ENCODE assay signal across 8 mouse cellular contexts in the genomic region with DNA sequence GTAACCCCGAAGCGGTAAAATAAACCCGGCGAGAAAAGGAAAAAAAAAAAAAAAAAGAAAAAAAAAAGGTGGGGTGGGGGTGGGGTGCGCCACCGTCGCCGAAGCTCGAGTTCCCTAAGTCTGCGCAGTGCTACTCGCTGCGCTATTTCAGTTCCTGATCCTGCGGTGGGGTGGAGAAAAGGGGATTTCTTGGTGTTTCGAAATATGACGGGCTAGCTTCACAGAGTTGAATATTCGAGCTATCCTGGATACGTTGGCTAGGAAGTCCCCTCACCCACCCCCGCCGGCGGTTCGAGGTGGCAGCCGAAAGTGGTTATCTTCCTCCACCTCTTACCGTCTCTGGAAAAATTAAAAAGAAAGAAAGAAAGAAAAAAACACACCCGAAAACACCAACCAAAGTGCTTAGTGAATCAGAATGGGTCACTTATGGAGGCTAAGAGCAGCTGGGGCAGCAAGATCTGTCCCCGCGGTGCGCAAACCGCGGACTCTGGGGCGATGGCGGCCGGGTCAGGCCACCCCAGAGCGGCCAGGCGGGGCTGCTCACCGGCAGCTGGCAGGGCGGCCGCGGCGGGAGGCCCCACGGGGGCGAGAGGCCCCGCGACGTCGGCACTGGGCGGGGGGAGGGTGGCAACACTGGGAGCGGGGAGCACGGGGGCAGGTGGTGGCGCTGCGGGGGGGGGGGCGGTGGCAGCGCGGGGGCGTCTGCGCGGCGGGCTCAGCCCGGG. TPM values are rescaled to one million over a fixed set of nuclear protein-coding genes. Genes with fewer than 3 reads are reported as not detected.
A peak's percentile ranks its signal among the peaks of the same experiment; 100 is the strongest.
DNase-seq lines count a peak whose midpoint lies in the region; ATAC-seq and TF ChIP-seq lines count a peak whose summit lies in the region.

No protein-coding gene starts in this region.

- H3K9ac ChIP-seq in forebrain, embryonic 11.5 days (ENCODE audit: low read length) = peak overlapping the region; percentile 93
- H3K9ac ChIP-seq in heart, embryonic 16.5 days (ENCODE audit: low read length) = peak overlapping the region; percentile 83
- H3K9ac ChIP-seq in liver, embryonic 15.5 days = peak overlapping the region; percentile 88
- H3K9ac ChIP-seq in neural tube, embryonic 11.5 days (ENCODE audit: low read length) = peak overlapping the region; percentile 93
- H3K9ac ChIP-seq in stomach, embryonic 16.5 days (ENCODE audit: low read length) = peak overlapping the region; percentile 93

- TF ChIP-seq POLR2A in bone marrow macrophage, adult 2 months (IDR thresholded peaks at IDR 0.05; ENCODE audit: borderline replicate concordance, low read depth, low read length) = no peak

- under 1% methylated on average over 45 of the region's 58 CpGs for whole genome bisulfite sequencing in forebrain, embryonic 11.5 days
- WGBS in heart, embryonic 16.5 days = under 1% methylated on average over 46 of the region's 58 CpGs
- under 1% methylated on average over 40 of the region's 58 CpGs for WGBS in liver, embryonic 15.5 days (ENCODE audit: insufficient replicate concordance)
- under 1% methylated on average over 41 of the region's 58 CpGs for WGBS in neural tube, embryonic 11.5 days
- under 1% methylated on average over 46 of the region's 58 CpGs for WGBS in stomach, embryonic 16.5 days

- peak overlapping the region; percentile 82 for H3K4me3 ChIP-seq in bone marrow macrophage, adult 2 months (ENCODE audit: insufficient read depth, low read length)
- H3K4me3 ChIP-seq in forebrain, embryonic 11.5 days (ENCODE audit: low read depth, low read length) = peak overlapping the region; percentile 91
- peak overlapping the region; percentile 81 for H3K4me3 ChIP-seq in heart, embryonic 16.5 days (ENCODE audit: low read length)
- H3K4me3 ChIP-seq in liver, embryonic 15.5 days (replicated peaks) = peak overlapping the region; percentile 81
- peak overlapping the region; percentile 96 for H3K4me3 ChIP-seq in neural tube, embryonic 11.5 days (ENCODE audit: low read depth, low read length)
- peak overlapping the region; percentile 95 for H3K4me3 ChIP-seq in stomach, embryonic 16.5 days (replicated peaks; ENCODE audit: low read length)

- H3K27me3 ChIP-seq in forebrain, embryonic 11.5 days (ENCODE audit: control insufficient read depth, insufficient read depth, low read length) = no peaks in the 10 kb centered on the region
- no peaks in the 10 kb centered on the region for H3K27me3 ChIP-seq in heart, embryonic 16.5 days (ENCODE audit: control insufficient read depth, insufficient read depth, low read length)
- H3K27me3 ChIP-seq in liver, embryonic 15.5 days = peaks cover 10% of the 10 kb centered on the region
- H3K27me3 ChIP-seq in neural tube, embryonic 11.5 days (ENCODE audit: control insufficient read depth, insufficient read depth, low read length) = no peaks in the 10 kb centered on the region
- no peaks in the 10 kb centered on the region for H3K27me3 ChIP-seq in stomach, embryonic 16.5 days (ENCODE audit: control insufficient read depth, insufficient read depth, low read length)

- peaks cover 50% of the 10 kb centered on the region for H3K4me1 ChIP-seq in bone marrow macrophage, adult 2 months (ENCODE audit: control insufficient read depth, insufficient read depth, low read length)
- H3K4me1 ChIP-seq in forebrain, embryonic 11.5 days (replicated peaks; ENCODE audit: control insufficient read depth, insufficient read depth, low read length) = peaks cover 3% of the 10 kb centered on the region; the same call in 1 of the 2 replicates
- peaks cover 19% of the 10 kb centered on the region for H3K4me1 ChIP-seq in heart, embryonic 16.5 days (ENCODE audit: control insufficient read depth, insufficient read depth, low read length)
- peaks cover 52% of the 10 kb centered on the region for H3K4me1 ChIP-seq in liver, embryonic 15.5 days (replicated peaks)
- peaks cover 20% of the 10 kb centered on the region for H3K4me1 ChIP-seq in neural tube, embryonic 11.5 days (ENCODE audit: control insufficient read depth, insufficient read depth, low read length)
- H3K4me1 ChIP-seq in stomach, embryonic 16.5 days (ENCODE audit: control insufficient read depth, insufficient read depth, low read length) = peaks cover 15% of the 10 kb centered on the region

- no peaks in the 10 kb centered on the region for H3K9me3 ChIP-seq in forebrain, embryonic 11.5 days (ENCODE audit: control insufficient read depth, low read length)
- H3K9me3 ChIP-seq in heart, embryonic 16.5 days (replicated peaks; ENCODE audit: control insufficient read depth, low read length) = no peaks in the 10 kb centered on the region
- H3K9me3 ChIP-seq in liver, embryonic 15.5 days (replicated peaks) = no peaks in the 10 kb centered on the region
- H3K9me3 ChIP-seq in neural tube, embryonic 11.5 days (ENCODE audit: control insufficient read depth, low read length) = no peaks in the 10 kb centered on the region
- no peaks in the 10 kb centered on the region for H3K9me3 ChIP-seq in stomach, embryonic 16.5 days (replicated peaks; ENCODE audit: control insufficient read depth, low read length)

- TF ChIP-seq CTCF in bone marrow macrophage, adult 2 months (IDR thresholded peaks at IDR 0.05; ENCODE audit: low read depth, low read length) = no peak; the same call in 1 of the 2 replicates

- peak; percentile 50 for ATAC-seq in forebrain, embryonic 11.5 days (replicated peaks; ENCODE audit: low FRiP score)
- peak; percentile 49 for ATAC-seq in heart, embryonic 16.5 days (replicated peaks; ENCODE audit: extremely low read depth, insufficient read depth, low FRiP score)
- peak; percentile 69 for ATAC-seq in liver, embryonic 15.5 days (ENCODE audit: insufficient read depth)
- peak; percentile 54 for ATAC-seq in neural tube, embryonic 11.5 days (ENCODE audit: insufficient read depth, low FRiP score, low TSS enrichment)
- ATAC-seq in stomach, embryonic 16.5 days (ENCODE audit: insufficient read depth, low FRiP score) = peak; percentile 69

- peak overlapping the region; percentile 100 for H3K27ac ChIP-seq in bone marrow macrophage, adult 2 months (ENCODE audit: insufficient read depth, low read depth, low read length)
- H3K27ac ChIP-seq in forebrain, embryonic 11.5 days (ENCODE audit: low read depth, low read length) = peak overlapping the region; percentile 97
- peak overlapping the region; percentile 99 for H3K27ac ChIP-seq in heart, embryonic 16.5 days (ENCODE audit: low read length)
- peak overlapping the region; percentile 94 for H3K27ac ChIP-seq in liver, embryonic 15.5 days (replicated peaks)
- peak overlapping the region; percentile 99 for H3K27ac ChIP-seq in neural tube, embryonic 11.5 days (ENCODE audit: low read depth, low read length)
- peak overlapping the region; percentile 100 for H3K27ac ChIP-seq in stomach, embryonic 16.5 days (ENCODE audit: low read length)

- H3K36me3 ChIP-seq in forebrain, embryonic 11.5 days (ENCODE audit: control insufficient read depth, insufficient read depth, low read length) = no peaks in the 10 kb centered on the region
- H3K36me3 ChIP-seq in heart, embryonic 16.5 days (ENCODE audit: control insufficient read depth, insufficient read depth) = no peaks in the 10 kb centered on the region; the same call in 1 of the 2 replicates
- H3K36me3 ChIP-seq in liver, embryonic 15.5 days (replicated peaks) = no peaks in the 10 kb centered on the region
- H3K36me3 ChIP-seq in neural tube, embryonic 11.5 days (ENCODE audit: control insufficient read depth, insufficient read depth, low read length) = no peaks in the 10 kb centered on the region
- H3K36me3 ChIP-seq in stomach, embryonic 16.5 days (ENCODE audit: control insufficient read depth, insufficient read depth, low read length) = no peaks in the 10 kb centered on the region

- peak overlapping the region; percentile 66 for H3K4me2 ChIP-seq in forebrain, embryonic 11.5 days (ENCODE audit: low read depth, low read length, severe bottlenecking)
- peak overlapping the region; percentile 91 for H3K4me2 ChIP-seq in heart, embryonic 16.5 days (ENCODE audit: low read depth, low read length)
- peak overlapping the region; percentile 99 for H3K4me2 ChIP-seq in liver, embryonic 15.5 days
- peak overlapping the region; percentile 67 for H3K4me2 ChIP-seq in neural tube, embryonic 11.5 days (ENCODE audit: low read depth)
- peak overlapping the region; percentile 75 for H3K4me2 ChIP-seq in stomach, embryonic 16.5 days (ENCODE audit: low read depth, low read length)

- peak; percentile 93 for DNase-seq in CD4-positive helper T cell, adult 2 months (ENCODE audit: low read depth, low spot score)
- DNase-seq in forebrain, embryonic 11.5 days (ENCODE audit: low spot score) = peak; percentile 87
- DNase-seq in kidney, postnatal 36 days = peak; percentile 68 to 84
- DNase-seq in neural tube, embryonic 11.5 days (ENCODE audit: low spot score) = peak; percentile 84

RNA-seq across cellular contexts. Expression of a gene that starts 1.1 kb away (rescaled TPM):
- polyA plus RNA-seq in bone marrow macrophage, adult 2 months (2012; ENCODE audit: insufficient read depth, insufficient read length, missing spikeins) = 30.3 and 35.5 TPM in 2 replicates
- 31.6 and 33.5 TPM in 2 replicates for polyA plus RNA-seq in forebrain, embryonic 11.5 days (2014; fragmentation: Nextera tagmentation; extraction: Ambion mirVana)
- 10.0 and 10.3 TPM in 2 replicates for polyA plus RNA-seq in heart, embryonic 16.5 days (2015; fragmentation: Nextera tagmentation; extraction: Ambion mirVana)
- 4.3 TPM in 2 replicates for polyA plus RNA-seq in liver, embryonic 15.5 days (2015; fragmentation: Nextera tagmentation; extraction: Ambion mirVana)
- polyA plus RNA-seq in neural tube, embryonic 11.5 days (2014; fragmentation: Nextera tagmentation; extraction: Ambion mirVana) = 57.4 and 60.1 TPM in 2 replicates
- polyA plus RNA-seq in stomach, embryonic 16.5 days (2015; fragmentation: Nextera tagmentation; extraction: Ambion mirVana) = 20.8 and 21.3 TPM in 2 replicates

RNA-seq across cellular contexts. Expression of a gene that starts 55.9 kb away (rescaled TPM):
- polyA plus RNA-seq in bone marrow macrophage, adult 2 months (2012; ENCODE audit: insufficient read depth, insufficient read length, missing spikeins) = not detected in 2 replicates
- polyA plus RNA-seq in forebrain, embryonic 11.5 days (2014; fragmentation: Nextera tagmentation; extraction: Ambion mirVana) = 15.5 and 17.0 TPM in 2 replicates
- polyA plus RNA-seq in heart, embryonic 16.5 days (2015; fragmentation: Nextera tagmentation; extraction: Ambion mirVana) = 5.9 and 7.2 TPM in 2 replicates
- polyA plus RNA-seq in liver, embryonic 15.5 days (2015; fragmentation: Nextera tagmentation; extraction: Ambion mirVana) = 0.13 and 0.20 TPM in 2 replicates
- 19.0 and 20.9 TPM in 2 replicates for polyA plus RNA-seq in neural tube, embryonic 11.5 days (2014; fragmentation: Nextera tagmentation; extraction: Ambion mirVana)
- 3.3 and 4.2 TPM in 2 replicates for polyA plus RNA-seq in stomach, embryonic 16.5 days (2015; fragmentation: Nextera tagmentation; extraction: Ambion mirVana)

Comparison
In these comparisons a context has a peak if more than half of its experiments do, and no peak if none do; other contexts are left out.
1. Peak in every context shown above with its lines: DNase-seq, ATAC-seq, H3K4me3 ChIP-seq and H3K27ac ChIP-seq.